Mouse (Mus musculus) erythroblast, embryonic 14.5 days (primary cell): ENCODE results near the gene Mrtfb. TPM values are rescaled to one million over a fixed set of nuclear protein-coding genes. Genes with fewer than 3 reads are reported as not detected.
"Not testable (repeated sequence)": the region's sequence is repeated elsewhere in the genome, so short reads cannot be mapped to it uniquely, and the experiment has no call there.

Experiments used
- H3K27me3 ChIP-seq: 2 replicates; pipeline ENCODE4 v1.6.1; 2012; ENCODE audit warnings: inconsistent platforms; ENCODE audit not compliant: control insufficient read depth
- H3K36me3 ChIP-seq: 2 replicates; pipeline ENCODE4 v1.6.1; 2012; ENCODE audit warnings: mild to moderate bottlenecking, inconsistent platforms; ENCODE audit not compliant: control insufficient read depth
- H3K4me1 ChIP-seq: 2 replicates; pipeline ENCODE4 v1.6.1; 2012; ENCODE audit warnings: inconsistent platforms; ENCODE audit not compliant: control insufficient read depth
- H3K4me3 ChIP-seq: replicated peaks from 2 replicates; pipeline ENCODE3; 2012; ENCODE audit warnings: moderate library complexity, mild to moderate bottlenecking, inconsistent platforms
- H3K9me3 ChIP-seq: 2 replicates; pipeline ENCODE4 v1.6.1; 2012; ENCODE audit warnings: low read length, inconsistent platforms, mixed read lengths; ENCODE audit not compliant: control insufficient read depth
- GATA1 ChIP-seq: IDR thresholded peaks from 2 replicates; pipeline ENCODE4 v1.6.1; 2012; ENCODE audit warnings: low read length, inconsistent platforms, mixed read lengths
- TAL1 ChIP-seq: IDR thresholded peaks from 3 replicates; pipeline ENCODE4 v1.6.1; 2012; ENCODE audit warnings: low read length, inconsistent platforms, mixed read lengths
- polyA plus RNA-seq: library from polyadenylated mRNA; stranded (reverse); fragments of >175 nt; gene quantifications from 2 replicates; pipeline ENCODE4 v1.2.3, GENCODE M21; 2012

The Mrtfb gene
- polyA plus RNA-seq, 1 experiment = 0.01 TPM

- no peak overlapping the region for H3K4me3 ChIP-seq
- peaks cover 14% of the 10 kb centered on the region for H3K4me1 ChIP-seq
- no peaks in the 10 kb centered on the region for H3K9me3 ChIP-seq
- H3K27me3 ChIP-seq = no peaks in the 10 kb centered on the region
- H3K36me3 ChIP-seq = peaks cover 2% of the 10 kb centered on the region; the same call in 1 of the 2 replicates
- TF ChIP-seq TAL1 = no peak
- no peak for TF ChIP-seq GATA1
Observed at GRCm38 (mm10) chr16:13331898-13332297, 75.6 kb downstream of the Mrtfb start.

- Histone ChIP-seq H3K36me3 (peaks cover under 1% of the 10 kb centered on the region; the same call in 1 of the 2 replicates), H3K27me3 (no peaks in the 10 kb centered on the region), H3K9me3 (no peaks in the 10 kb centered on the region), H3K4me3 (no peak overlapping the region), H3K4me1 (peaks cover 9% of the 10 kb centered on the region)
- TF ChIP-seq GATA1 (no peak), TAL1 (no peak)
Observed at GRCm38 (mm10) chr16:13332536-13332935, 76.3 kb downstream of the Mrtfb start.

DNA sequence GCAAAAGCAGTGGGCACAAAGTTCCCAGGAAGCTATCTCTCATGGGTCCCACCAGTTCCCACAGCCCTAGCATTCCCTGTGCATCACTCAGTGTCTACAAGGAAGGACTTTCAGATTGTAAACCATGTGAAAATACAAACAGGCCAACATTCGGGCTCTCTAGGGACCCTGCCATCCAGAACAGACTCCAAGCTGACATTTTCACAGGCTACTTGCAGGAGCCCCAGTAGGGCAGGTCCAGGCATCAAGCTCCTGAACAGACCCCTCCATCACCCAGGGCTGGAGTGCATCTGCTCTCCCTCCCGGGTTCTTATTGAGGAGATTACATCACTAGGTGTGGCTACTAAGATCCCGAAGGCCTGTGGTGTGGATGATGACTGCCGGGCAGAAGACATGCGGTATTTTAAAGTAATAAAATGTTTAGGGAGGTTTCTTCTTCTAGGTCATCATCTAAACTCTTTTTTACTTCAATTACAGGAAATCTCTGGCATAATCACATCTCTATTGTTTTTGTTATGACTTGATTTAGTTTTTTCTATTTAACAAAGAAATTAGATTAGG, 77.6 kb downstream of the Mrtfb start:
- no peak for TF ChIP-seq TAL1
- no peak for TF ChIP-seq GATA1
- no peaks in the 10 kb centered on the region for H3K27me3 ChIP-seq
- H3K4me3 ChIP-seq = no peak overlapping the region
- peaks cover 9% of the 10 kb centered on the region for H3K4me1 ChIP-seq
- no peaks in the 10 kb centered on the region for H3K9me3 ChIP-seq
- H3K36me3 ChIP-seq = no peaks in the 10 kb centered on the region

GRCm38 (mm10) chr16:13336503-13337230, 80.4 kb downstream of the Mrtfb start:
- TF ChIP-seq TAL1 (no peak), GATA1 (no peak)
- H3K36me3 ChIP-seq = no peaks in the 10 kb centered on the region

DNA sequence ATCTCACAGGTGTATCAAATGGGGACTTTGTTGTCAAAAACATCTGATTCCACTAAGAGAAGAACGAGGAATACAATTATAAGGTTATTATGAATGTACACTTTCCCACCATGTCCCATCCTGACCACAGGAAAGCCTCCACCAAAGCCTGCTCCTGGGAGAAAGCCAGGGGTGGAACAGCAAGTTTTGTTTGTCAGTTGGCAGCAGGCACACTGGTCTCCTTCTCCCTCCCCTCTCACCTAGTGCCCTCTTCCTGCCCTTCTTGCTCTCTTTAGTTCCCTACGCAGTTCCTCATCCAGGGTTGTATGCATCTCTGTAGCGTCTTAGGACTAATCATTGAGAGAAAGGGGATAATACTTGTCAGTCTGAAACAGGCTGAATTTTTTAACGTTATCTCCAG, 81.8 kb downstream of the Mrtfb start:
- no peaks in the 10 kb centered on the region for H3K4me1 ChIP-seq
- H3K36me3 ChIP-seq = no peaks in the 10 kb centered on the region
- H3K9me3 ChIP-seq = no peaks in the 10 kb centered on the region
- H3K4me3 ChIP-seq = no peak overlapping the region
- TF ChIP-seq GATA1 (no peak), TAL1 (no peak)
- H3K27me3 ChIP-seq = no peaks in the 10 kb centered on the region

More at GRCm38 (mm10) chr16:13336503-13337230, 80.4 kb downstream of the Mrtfb start:
- Histone ChIP-seq H3K4me1 (no peaks in the 10 kb centered on the region; the same call in 1 of the 2 replicates), H3K4me3 (no peak overlapping the region), H3K9me3 (no peaks in the 10 kb centered on the region), H3K27me3 (no peaks in the 10 kb centered on the region)

DNA sequence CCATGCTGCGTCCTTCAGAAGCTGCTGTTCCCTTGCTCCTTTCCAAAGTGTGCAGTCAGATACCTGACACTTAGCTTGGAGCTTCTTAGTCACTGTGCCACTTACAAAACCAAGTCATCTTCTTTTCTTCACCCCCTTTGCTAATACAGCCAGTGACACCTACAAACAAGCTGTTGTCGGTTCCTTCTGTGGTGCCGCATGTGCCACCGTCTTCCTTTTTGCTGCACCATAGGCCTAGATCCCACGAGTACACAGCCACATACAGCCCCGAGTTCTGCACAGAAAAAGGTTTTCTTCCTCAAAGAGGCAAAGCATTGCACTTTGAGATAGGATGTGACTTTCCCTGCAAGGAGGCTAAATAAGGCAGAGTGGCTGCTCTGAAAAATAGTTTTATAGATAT, 83.2 kb downstream of the Mrtfb start:
- no peaks in the 10 kb centered on the region for H3K4me1 ChIP-seq
- no peak for TF ChIP-seq TAL1
- TF ChIP-seq GATA1 = no peak
- H3K36me3 ChIP-seq = no peaks in the 10 kb centered on the region
- H3K4me3 ChIP-seq = no peak overlapping the region
- H3K27me3 ChIP-seq = no peaks in the 10 kb centered on the region
- H3K9me3 ChIP-seq = no peaks in the 10 kb centered on the region

- not testable (repeated sequence) for H3K4me1 ChIP-seq, H3K9me3 ChIP-seq, H3K27me3 ChIP-seq, H3K36me3 ChIP-seq, H3K4me3 ChIP-seq
Observed at GRCm38 (mm10) chr16:13345822-13346221, 89.5 kb downstream of the Mrtfb start.

- H3K9me3 ChIP-seq = no peaks in the 10 kb centered on the region
- TF ChIP-seq TAL1 = no peak
- no peak for TF ChIP-seq GATA1
- H3K27me3 ChIP-seq = no peaks in the 10 kb centered on the region
- no peak overlapping the region for H3K4me3 ChIP-seq
- no peaks in the 10 kb centered on the region for H3K36me3 ChIP-seq
- H3K4me1 ChIP-seq = no peaks in the 10 kb centered on the region
Observed at GRCm38 (mm10) chr16:13350729-13351128, 94.4 kb downstream of the Mrtfb start.

GRCm38 (mm10) chr16:13351268-13351667, 95.0 kb downstream of the Mrtfb start:
- H3K27me3 ChIP-seq = no peaks in the 10 kb centered on the region
- H3K4me1 ChIP-seq = no peaks in the 10 kb centered on the region
- no peaks in the 10 kb centered on the region for H3K9me3 ChIP-seq
- TF ChIP-seq GATA1 = no peak
- TF ChIP-seq TAL1 = no peak
- H3K36me3 ChIP-seq = no peaks in the 10 kb centered on the region
- no peak overlapping the region for H3K4me3 ChIP-seq

- H3K9me3 ChIP-seq = no peaks in the 10 kb centered on the region
- TF ChIP-seq GATA1 (no peak), TAL1 (no peak)
- H3K27me3 ChIP-seq = peaks cover 3% of the 10 kb centered on the region
- H3K4me1 ChIP-seq = no peaks in the 10 kb centered on the region
- no peak overlapping the region for H3K4me3 ChIP-seq
- H3K36me3 ChIP-seq = no peaks in the 10 kb centered on the region
Observed at GRCm38 (mm10) chr16:13353927-13354326, 97.6 kb downstream of the Mrtfb start.
